Comparison of ENCODE assay signal across 15 mouse cellular contexts in genomic region chr4:56533344-56533985, GRCm38 (mm10).
DNase-seq lines count a peak whose midpoint lies in the region; ATAC-seq and TF ChIP-seq lines count a peak whose summit lies in the region.
"Had no signal": no experiment of that assay in that cellular context is flagged by ENCODE, and none has a peak within 500 bp of the region (broad histone marks: within the 10 kb centered on the region; RNA-seq: fewer than 3 reads in every experiment).

No protein-coding gene starts in this region.

- H3K9me3 ChIP-seq in limb, embryonic 13.5 days, result no peaks in the 10 kb centered on the region
- H3K9me3 ChIP-seq in limb, embryonic 10.5 days (replicated peaks), result no peaks in the 10 kb centered on the region
- H3K9me3 ChIP-seq: hindbrain, embryonic 13.5 days; intestine, embryonic 15.5 days; liver, embryonic 15.5 days had no signal

- H3K36me3 ChIP-seq in limb, embryonic 13.5 days, result no peaks in the 10 kb centered on the region
- no peaks in the 10 kb centered on the region for H3K36me3 ChIP-seq in limb, embryonic 10.5 days
- H3K36me3 ChIP-seq in C2C12 (ENCODE audit: control insufficient read depth, insufficient read depth), result no peaks in the 10 kb centered on the region
- H3K36me3 ChIP-seq: hindbrain, embryonic 13.5 days; intestine, embryonic 15.5 days; liver, embryonic 15.5 days had no signal

- TF ChIP-seq CTCF in C2C12 (IDR thresholded peaks at IDR 0.05; ENCODE audit: control insufficient read depth, insufficient read depth, insufficient read length), result no peak

- no peak overlapping the region for H3K9ac ChIP-seq in limb, embryonic 13.5 days
- H3K9ac ChIP-seq: hindbrain, embryonic 13.5 days; intestine, embryonic 15.5 days; liver, embryonic 15.5 days had no signal

- 0 out of 2 replicates have a peak overlapping the region, but pooled peaks have one; percentile 14 for H3K4me2 ChIP-seq in limb, embryonic 13.5 days (replicated peaks)
- H3K4me2 ChIP-seq: hindbrain, embryonic 13.5 days; intestine, embryonic 15.5 days; liver, embryonic 15.5 days had no signal

- H3K79me3 ChIP-seq in C2C12 (ENCODE audit: low read depth), result no peaks in the 10 kb centered on the region

- no peak for DNase-seq in limb, embryonic 10.5 days (ENCODE audit: low spot score)
- peak; percentile 32 for DNase-seq in fibroblast of lung, adult 2 months (ENCODE audit: low read depth)
- DNase-seq in lung, postnatal 36 days, result peak; percentile 9
- DNase-seq in yolk sac, embryonic 10.5 days (ENCODE audit: low spot score), result no peak
- no peak for DNase-seq in right cerebral cortex, postnatal 14 days
- no peak for DNase-seq in ovary, postnatal 10 days (ENCODE audit: low spot score)
- DNase-seq: adrenal gland, adult 2 months; heart, adult 11 months; layer of hippocampus, postnatal 36 days had no signal

- WGBS in limb, embryonic 13.5 days, result 70% methylated on average over 9 of the region's 9 CpGs
- WGBS in limb, embryonic 10.5 days, result 89% methylated on average over 9 of the region's 9 CpGs

- no peak overlapping the region for H3ac ChIP-seq in C2C12 (ENCODE audit: control insufficient read depth, insufficient read length, low read depth)

- H3K4me1 ChIP-seq in limb, embryonic 13.5 days, result peaks cover 12% of the 10 kb centered on the region
- no peaks in the 10 kb centered on the region for H3K4me1 ChIP-seq in limb, embryonic 10.5 days
- H3K4me1 ChIP-seq: hindbrain, embryonic 13.5 days; intestine, embryonic 15.5 days; liver, embryonic 15.5 days had no signal

- ATAC-seq in limb, embryonic 13.5 days (ENCODE audit: low FRiP score, low read depth), result no peak
- ATAC-seq: intestine, embryonic 15.5 days had no signal

- H3K79me2 ChIP-seq in C2C12 (ENCODE audit: control insufficient read depth, insufficient read depth), result no peaks in the 10 kb centered on the region

- no peak overlapping the region for H3K4me3 ChIP-seq in limb, embryonic 13.5 days
- no peak overlapping the region for H3K4me3 ChIP-seq in limb, embryonic 10.5 days
- no peak overlapping the region for H3K4me3 ChIP-seq in C2C12 (ENCODE audit: insufficient read depth, poor library complexity, severe bottlenecking)
- H3K4me3 ChIP-seq: erythroblast, embryonic 14.5 days; hindbrain, embryonic 13.5 days; intestine, embryonic 15.5 days; liver, embryonic 15.5 days had no signal

- no peak overlapping the region; the same call in 1 of the 2 replicates for H3K27ac ChIP-seq in limb, embryonic 13.5 days
- H3K27ac ChIP-seq in limb, embryonic 10.5 days, result no peak overlapping the region
- H3K27ac ChIP-seq: hindbrain, embryonic 13.5 days; intestine, embryonic 15.5 days; liver, embryonic 15.5 days had no signal

- no peaks in the 10 kb centered on the region for H3K27me3 ChIP-seq in limb, embryonic 13.5 days
- H3K27me3 ChIP-seq in limb, embryonic 10.5 days (ENCODE audit: low read depth, poor library complexity, severe bottlenecking), result no peaks in the 10 kb centered on the region
- no peaks in the 10 kb centered on the region for H3K27me3 ChIP-seq in C2C12 (ENCODE audit: control insufficient read depth, insufficient read depth, insufficient read length)
- H3K27me3 ChIP-seq: hindbrain, embryonic 13.5 days; intestine, embryonic 15.5 days; liver, embryonic 15.5 days had no signal

TF ChIP-seq in C2C12, 6 proteins besides CTCF, POLR2A, EP300 and RAD21:
- peak; percentile 15 for TF ChIP-seq MAX (IDR thresholded peaks at IDR 0.05)
- no peak for TF ChIP-seq MYOG (IDR thresholded peaks at IDR 0.05; ENCODE audit: control insufficient read depth, extremely low read depth, insufficient read length)

Comparison
In these comparisons a context has a peak if more than half of its experiments do, and no peak if none do; other contexts are left out.
1. DNase-seq: peak in fibroblast of lung, adult 2 months (single experiment) and lung, postnatal 36 days (single experiment); none in limb, embryonic 10.5 days (single experiment), yolk sac, embryonic 10.5 days (single experiment), right cerebral cortex, postnatal 14 days (single experiment) and ovary, postnatal 10 days (single experiment).